Mouse (Mus musculus) cerebellum, adult 11 months (tissue): ENCODE results near the gene Zfyve27.

Source experiments
- DNase-seq: peaks from one replicate; pipeline ENCODE4 v3.0.0; 2022

Zfyve27 gene

GRCm38 (mm10) chr19:42144067-42144466 lies 19.7 kb upstream of the Zfyve27 start:
- DNase-seq: no peak

- peak; percentile 76 for DNase-seq
Observed at GRCm38 (mm10) chr19:42144541-42145167, 19.1 kb upstream of the Zfyve27 start.

DNA sequence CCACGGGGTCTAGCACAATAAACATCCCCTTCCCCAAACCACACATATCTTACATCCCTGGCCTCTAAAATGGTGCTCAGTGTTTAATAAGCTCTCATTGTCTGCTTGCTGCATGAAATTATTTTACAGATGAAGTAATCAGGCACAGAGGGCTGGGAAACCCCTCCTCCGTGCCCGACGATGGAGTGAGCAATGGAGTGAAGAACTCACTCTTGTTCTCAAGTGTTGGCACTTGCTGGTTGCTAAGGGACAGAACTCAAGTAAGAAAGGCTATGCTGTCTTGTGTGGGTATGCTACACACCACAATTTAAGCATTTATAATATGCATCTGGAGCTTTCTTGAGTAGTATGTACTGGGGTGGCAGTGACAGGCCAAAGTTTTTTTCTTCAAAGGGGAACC lies 18.5 kb upstream of the Zfyve27 start:
- no peak for DNase-seq

- no peak for DNase-seq
Observed at GRCm38 (mm10) chr19:42145731-42146130, 18.0 kb upstream of the Zfyve27 start.

- DNase-seq: no peak
Observed at GRCm38 (mm10) chr19:42146276-42147010, 17.3 kb upstream of the Zfyve27 start.

GRCm38 (mm10) chr19:42147170-42147768 lies 16.5 kb upstream of the Zfyve27 start, which contains the start of gene Marveld1:
Gene Marveld1, plus strand, starts transcription at chr19:42147400.
- DNase-seq: peak; percentile 45

GRCm38 (mm10) chr19:42147769-42148568 lies 15.8 kb upstream of the Zfyve27 start:
- peak; percentile 68 for DNase-seq

DNA sequence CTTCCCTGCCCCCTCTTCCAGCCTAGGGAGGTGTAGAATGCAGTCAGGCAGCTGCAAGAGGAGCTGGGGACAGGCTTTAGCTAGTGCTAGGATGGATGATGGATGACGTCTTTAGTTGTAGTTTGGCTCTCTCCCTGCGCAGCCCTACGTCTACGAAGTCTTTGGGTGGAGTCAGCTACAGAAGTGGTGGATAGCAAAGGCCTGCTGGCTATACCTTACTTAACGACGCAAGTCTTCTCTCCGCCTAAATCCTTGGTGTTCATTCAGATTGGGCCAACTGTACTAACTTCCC lies 15.2 kb upstream of the Zfyve27 start:
- no peak for DNase-seq

- peak; percentile 89 for DNase-seq
Observed at GRCm38 (mm10) chr19:42151990-42152389, 11.8 kb upstream of the Zfyve27 start.

DNA sequence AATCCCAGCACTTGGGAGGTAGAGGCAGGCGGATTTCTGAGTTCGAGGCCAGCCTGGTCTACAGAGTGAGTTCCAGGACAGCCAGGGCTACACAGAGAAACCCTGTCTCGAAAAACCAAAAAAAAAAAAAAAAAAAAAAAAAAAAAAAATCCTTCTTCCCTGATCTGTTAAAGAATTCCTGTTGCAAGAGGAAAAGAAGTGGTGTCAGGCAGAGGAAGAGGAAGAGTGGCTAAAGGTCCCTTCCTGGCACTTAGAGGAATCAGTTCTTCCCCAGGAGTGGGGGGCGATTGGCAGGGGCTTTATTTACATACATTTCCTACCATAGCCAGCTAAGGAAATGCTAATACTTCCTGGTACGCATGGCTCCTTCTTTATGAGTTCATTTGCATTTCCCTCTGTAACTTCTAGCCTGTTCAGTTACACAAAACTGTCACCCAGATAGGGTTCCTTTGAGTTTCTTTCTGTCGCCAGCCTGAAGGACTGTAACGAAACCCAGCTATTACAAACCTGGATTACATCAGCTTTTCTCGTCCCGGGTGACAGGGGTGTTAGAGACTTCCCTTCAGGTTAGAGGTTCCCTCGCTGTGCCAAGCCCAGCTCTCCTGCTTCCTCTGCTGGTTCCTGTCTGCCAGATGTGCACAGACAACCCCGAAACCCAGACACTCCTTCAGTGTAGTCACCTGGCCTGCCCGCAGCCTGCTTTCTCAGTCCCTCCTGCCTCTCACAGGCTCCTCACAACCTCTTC lies 6.1 kb upstream of the Zfyve27 start:
- no peak for DNase-seq

GRCm38 (mm10) chr19:42158246-42159017 lies 5.3 kb upstream of the Zfyve27 start:
- no peak for DNase-seq

DNA sequence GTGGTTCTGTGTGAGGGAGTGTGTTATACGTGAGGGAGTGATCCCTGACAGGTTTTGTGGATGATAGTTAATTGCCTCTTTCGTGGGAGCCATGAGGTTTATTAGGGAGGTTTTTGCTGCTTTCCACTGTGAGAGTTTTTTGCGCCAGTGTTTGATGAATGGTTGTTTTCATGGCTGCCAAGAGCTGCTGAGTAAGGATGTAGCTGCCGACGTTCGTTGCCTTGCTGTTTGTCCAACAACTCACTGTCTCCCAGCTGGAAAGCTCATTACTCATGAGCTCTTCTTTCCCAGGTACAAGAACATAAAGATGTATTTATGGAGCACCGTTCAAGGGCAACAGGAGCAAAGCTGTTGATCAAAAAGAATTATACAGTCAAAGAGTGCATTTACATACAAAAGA lies 437 bp downstream of the Zfyve27 start:
- no peak for DNase-seq

- peak; percentile 82 for DNase-seq
Observed at GRCm38 (mm10) chr19:42166130-42166529, 2.4 kb downstream of the Zfyve27 start.

- DNase-seq: no peak
Observed at GRCm38 (mm10) chr19:42166766-42167165, 3.0 kb downstream of the Zfyve27 start.

DNA sequence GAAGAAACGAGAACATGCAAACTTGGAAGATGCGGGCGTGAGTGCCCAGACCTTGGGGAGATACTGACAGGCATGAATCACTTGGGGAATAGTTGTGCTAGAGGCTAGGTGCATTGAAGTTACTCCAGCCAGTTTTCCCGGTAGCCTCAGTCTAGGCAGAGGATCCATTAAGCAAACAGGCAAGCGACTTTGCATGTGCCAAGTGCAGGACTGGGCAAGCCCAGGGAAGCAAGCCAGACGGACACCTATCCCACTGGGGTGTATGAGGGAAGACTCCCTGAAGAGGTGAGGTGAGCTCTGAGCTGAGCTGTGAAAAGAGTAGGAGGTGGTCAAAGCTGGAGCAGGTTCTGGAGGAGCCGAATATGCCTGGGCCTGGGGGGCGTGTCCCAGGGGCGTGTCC lies 3.7 kb downstream of the Zfyve27 start:
- no peak for DNase-seq

GRCm38 (mm10) chr19:42169322-42169975 lies 5.7 kb downstream of the Zfyve27 start:
- DNase-seq: peak; percentile 47

- peak; percentile 96 for DNase-seq
Observed at GRCm38 (mm10) chr19:42170025-42170969, 6.5 kb downstream of the Zfyve27 start.

- no peak for DNase-seq
Observed at GRCm38 (mm10) chr19:42176841-42177240, 13.1 kb downstream of the Zfyve27 start.

DNA sequence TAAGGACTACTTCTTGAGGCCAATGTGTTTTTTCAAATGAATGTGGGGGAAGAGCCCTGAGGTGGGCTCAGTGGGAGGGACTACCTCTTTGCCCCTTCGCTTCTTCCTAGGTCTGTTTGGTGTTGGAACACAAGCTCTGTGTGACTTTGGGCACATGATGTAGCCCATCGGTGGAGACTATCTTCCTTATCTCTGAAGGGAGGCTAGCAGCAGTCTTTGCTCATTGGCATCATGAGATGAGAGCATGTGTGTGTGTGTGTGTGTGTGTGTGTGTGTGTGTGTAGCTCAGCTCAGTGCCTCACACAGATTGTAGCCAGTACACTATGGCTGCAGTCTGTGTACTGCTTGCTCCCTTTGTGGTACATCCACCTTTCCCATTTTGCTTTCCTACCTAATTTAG lies 13.7 kb downstream of the Zfyve27 start:
- no peak for DNase-seq

- no peak for DNase-seq
Observed at GRCm38 (mm10) chr19:42179356-42179755, 15.6 kb downstream of the Zfyve27 start.
